Mouse (Mus musculus) forebrain, embryonic 10.5 days (tissue): ENCODE data around the gene Zfp658. TPM values are rescaled to one million over a fixed set of nuclear protein-coding genes. Genes with fewer than 3 reads are reported as not detected.

ENCODE experiments used
- DNase-seq: peaks from one replicate; pipeline ENCODE4 v3.0.0-alpha.2; 2017; ENCODE audit warnings: low spot score; ENCODE audit errors: extremely low spot score
- H3K27ac ChIP-seq: fragments of 300-500 bp; sonication (generic); 2 replicates; pipeline ENCODE4 v1.5.1; 2016; ENCODE audit warnings: mild to moderate bottlenecking
- H3K27me3 ChIP-seq: fragments of 300-500 bp; sonication (generic); 2 replicates; pipeline ENCODE4 v1.6.1; 2016; ENCODE audit warnings: mild to moderate bottlenecking; ENCODE audit not compliant: poor library complexity, severe bottlenecking
- H3K36me3 ChIP-seq: fragments of 300-500 bp; sonication (generic); replicated peaks from 2 replicates; pipeline ENCODE4 v1.6.1; 2016; ENCODE audit warnings: mild to moderate bottlenecking, moderate library complexity
- H3K4me1 ChIP-seq: fragments of 300-500 bp; sonication (generic); 2 replicates; pipeline ENCODE4 v1.6.1; 2016
- H3K4me3 ChIP-seq: fragments of 300-500 bp; sonication (generic); 2 replicates; pipeline ENCODE4 v1.5.1; 2016; ENCODE audit warnings: mild to moderate bottlenecking, moderate library complexity
- H3K9me3 ChIP-seq: fragments of 300-500 bp; sonication (generic); 2 replicates; pipeline ENCODE4 v1.6.1; 2016; ENCODE audit warnings: mild to moderate bottlenecking, moderate library complexity
- WGBS: fragments of 180-500 bp; shearing (Covaris S2); methylation state at CpG from one replicate; pipeline ENCODE4 v1.1.7; 2016; 5-methylcytosine and 5-hydroxymethylcytosine counted together
- polyA plus RNA-seq: library from polyadenylated mRNA; unstranded; fragments of >200 nt; fragmentation: Nextera tagmentation; extraction: Ambion mirVana; gene quantifications from 2 replicates; pipeline ENCODE4 v1.2.1, GENCODE M21; 2016

The Zfp658 gene
- polyA plus RNA-seq, 1 experiment from 2014 or later = 4.8 TPM

DNA sequence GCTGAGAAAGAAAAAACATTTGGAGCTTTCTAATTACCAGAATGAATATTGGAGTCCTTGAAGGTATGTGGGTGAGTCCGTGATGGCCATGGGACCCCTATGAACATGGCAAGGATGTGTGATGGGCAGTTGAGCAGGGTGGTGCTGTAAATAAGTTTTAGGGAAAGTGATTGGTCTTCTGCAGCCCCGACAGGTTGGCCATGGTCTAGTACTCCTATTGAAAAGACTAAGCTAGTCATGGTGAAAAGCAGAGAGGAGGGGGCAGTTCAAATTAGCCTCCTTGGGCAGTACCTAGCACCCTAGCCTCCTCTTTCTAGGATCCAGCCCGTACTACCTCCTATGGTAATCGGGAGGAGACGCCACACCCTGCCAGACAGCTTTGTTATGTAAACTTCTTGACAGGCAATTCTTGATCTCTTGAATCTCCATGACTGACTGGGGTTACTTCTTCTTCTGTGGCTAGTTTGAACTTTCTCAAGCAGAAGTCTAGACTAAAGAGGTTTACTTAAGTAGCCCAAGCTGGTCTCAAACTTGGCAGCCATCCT is 45.8 kb downstream of the Zfp658 start:
- Histone ChIP-seq H3K27ac (no peak overlapping the region), H3K4me1 (peaks cover 20% of the 10 kb centered on the region), H3K27me3 (no peaks in the 10 kb centered on the region), H3K4me3 (peak overlapping the region; percentile 66), H3K9me3 (no peaks in the 10 kb centered on the region), H3K36me3 (no peaks in the 10 kb centered on the region)
- 59% methylated on average over 5 of the region's 5 CpGs for WGBS
- DNase-seq = no peak

DNA sequence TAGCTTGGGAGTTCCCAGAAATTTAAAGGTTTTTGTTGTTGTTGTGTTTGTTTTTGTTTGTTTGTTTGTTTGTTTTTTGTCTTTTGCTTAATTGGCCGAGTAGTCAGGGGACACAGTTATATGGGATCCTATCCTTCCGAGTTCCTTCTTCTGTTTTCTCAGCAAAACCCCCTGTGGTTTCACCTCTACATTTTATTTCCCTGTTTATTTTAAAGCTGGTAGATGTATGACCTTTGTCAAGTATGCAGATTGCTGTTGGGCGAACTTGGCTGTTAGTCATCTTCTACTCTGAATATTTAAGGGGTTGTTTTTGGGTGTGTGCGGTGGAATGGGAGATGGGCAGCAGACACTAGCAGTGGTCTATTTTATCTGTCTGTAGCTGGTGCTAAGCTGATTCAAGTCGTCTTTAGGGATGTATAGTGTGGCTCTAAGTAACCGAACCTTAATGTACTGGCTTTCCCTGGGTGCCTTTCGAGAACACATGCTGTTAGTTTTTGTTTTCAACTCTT is 46.3 kb downstream of the Zfp658 start:
- Histone ChIP-seq H3K27me3 (no peaks in the 10 kb centered on the region), H3K36me3 (no peaks in the 10 kb centered on the region), H3K27ac (no peak overlapping the region), H3K4me3 (no peak overlapping the region), H3K9me3 (no peaks in the 10 kb centered on the region), H3K4me1 (peaks cover 16% of the 10 kb centered on the region)
- 83% methylated on average over 7 of the region's 7 CpGs for WGBS
- no peak for DNase-seq

DNA sequence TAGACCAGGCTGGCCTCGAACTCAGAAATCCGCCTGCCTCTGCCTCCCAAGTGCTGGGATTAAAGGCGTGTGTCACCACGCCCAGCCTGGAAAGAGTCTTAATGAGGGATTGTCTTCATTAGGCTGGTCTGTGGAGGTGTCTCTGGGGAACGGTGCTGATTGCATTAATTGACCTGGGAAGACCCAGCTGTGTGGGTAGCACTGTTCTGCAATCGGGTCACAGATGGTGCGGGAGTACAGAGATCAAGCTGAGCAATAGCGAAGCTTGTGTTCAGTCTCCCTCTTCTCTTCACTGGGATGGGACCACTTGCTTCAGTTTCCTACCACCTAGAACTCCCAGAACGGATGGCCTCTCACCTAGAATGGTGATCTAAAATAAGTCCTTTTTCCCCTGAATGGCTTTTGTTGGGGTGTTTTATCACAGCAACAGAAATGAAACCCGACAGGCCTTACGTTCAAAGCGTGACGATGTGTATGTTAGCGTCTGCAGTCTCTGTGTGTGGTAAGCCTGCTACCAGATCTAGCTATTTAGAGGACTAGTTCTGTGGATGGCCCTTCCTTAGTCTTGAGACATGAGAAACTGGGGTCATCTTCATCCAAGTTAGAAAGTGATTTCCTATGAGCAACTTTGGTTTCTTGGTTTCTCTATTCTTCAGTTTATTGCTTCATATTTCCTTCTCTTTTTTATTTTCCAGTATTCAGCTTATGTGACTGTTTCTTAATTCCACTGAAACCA is 51.9 kb downstream of the Zfp658 start:
- DNase-seq = no peak
- Histone ChIP-seq H3K4me1 (no peaks in the 10 kb centered on the region), H3K27ac (no peak overlapping the region), H3K27me3 (no peaks in the 10 kb centered on the region), H3K36me3 (0 out of 2 replicates have a peak, but pooled peaks cover 6% of the 10 kb centered on the region), H3K4me3 (no peak overlapping the region), H3K9me3 (no peaks in the 10 kb centered on the region)
- 93% methylated on average over 14 of the region's 14 CpGs for WGBS

DNA sequence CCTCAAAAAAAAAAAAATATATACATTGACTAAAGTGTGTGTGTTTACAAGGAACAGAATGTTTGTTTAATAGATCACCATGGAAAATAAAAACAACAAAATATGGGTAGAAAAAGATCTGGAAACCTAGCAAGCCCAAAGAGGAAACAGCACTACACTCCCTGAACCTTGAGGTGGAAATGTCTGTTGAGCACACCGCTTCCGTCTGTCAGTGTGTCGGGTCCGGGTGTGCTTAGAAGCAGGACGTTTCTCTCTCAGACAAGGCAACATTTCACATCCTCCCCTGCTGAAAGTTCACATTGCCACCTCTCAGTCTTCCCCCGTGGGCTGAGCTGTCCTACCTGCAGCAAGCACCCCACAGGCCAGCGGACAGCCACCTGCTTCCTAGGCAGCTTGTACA is 60.9 kb downstream of the Zfp658 start:
- 80% methylated on average over 7 of the region's 7 CpGs for WGBS
- Histone ChIP-seq H3K36me3 (no peaks in the 10 kb centered on the region), H3K4me1 (peaks cover 6% of the 10 kb centered on the region), H3K9me3 (no peaks in the 10 kb centered on the region), H3K4me3 (no peak overlapping the region), H3K27ac (no peak overlapping the region), H3K27me3 (no peaks in the 10 kb centered on the region)
- DNase-seq = no peak

DNA sequence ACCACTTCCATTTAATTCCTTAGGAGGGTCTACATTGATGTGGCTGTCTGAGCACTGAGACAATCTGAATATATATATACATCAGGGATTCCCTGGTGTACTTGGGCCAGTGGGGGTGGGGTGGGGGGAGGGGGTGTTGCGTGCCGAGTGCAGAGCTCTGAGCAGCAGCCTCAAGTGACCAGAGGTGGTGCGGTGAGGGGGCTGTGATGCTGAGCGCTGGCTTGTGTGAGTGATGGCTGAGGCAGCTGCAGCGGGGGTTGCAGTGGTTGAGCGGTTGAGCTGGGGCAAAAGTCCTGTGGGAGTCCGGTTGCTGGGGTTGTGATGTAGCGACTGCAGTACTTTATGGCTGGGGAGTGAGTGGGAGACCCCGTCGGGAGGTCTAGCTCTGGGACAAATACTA is 61.8 kb downstream of the Zfp658 start:
- Histone ChIP-seq H3K4me3 (no peak overlapping the region), H3K36me3 (no peaks in the 10 kb centered on the region), H3K27me3 (no peaks in the 10 kb centered on the region), H3K4me1 (peaks cover 6% of the 10 kb centered on the region), H3K27ac (no peak overlapping the region), H3K9me3 (no peaks in the 10 kb centered on the region)
- DNase-seq = peak; percentile 16
- WGBS = 18% methylated on average over 10 of the region's 10 CpGs

Other genes with a start within 250 kb of the Zfp658 start
- gene Zfp715, start 249.0 kb upstream of the Zfp658 start, polyA plus RNA-seq = 11.3 TPM in 2 replicates
- gene Siglecf, start 210.9 kb upstream of the Zfp658 start, polyA plus RNA-seq = 0.15 and 0.25 TPM in 2 replicates
- gene Siglecg, start 154.1 kb upstream of the Zfp658 start, polyA plus RNA-seq = 0.15 TPM in 1 of 2 replicates, not detected in the other
- not detected in 2 replicates for gene Lim2, start 134.6 kb upstream of the Zfp658 start, polyA plus RNA-seq
- gene Nkg7, start 125.2 kb upstream of the Zfp658 start, polyA plus RNA-seq = not detected in 2 replicates
- gene Cldnd2, start 121.5 kb upstream of the Zfp658 start, polyA plus RNA-seq = not detected in 2 replicates
- gene Etfb, start 118.2 kb upstream of the Zfp658 start, polyA plus RNA-seq = 249 TPM in 2 replicates
- gene Gm45233, start 118.1 kb upstream of the Zfp658 start, polyA plus RNA-seq = 0.31 and 0.50 TPM in 2 replicates
- 2.1 and 2.7 TPM in 2 replicates for gene Vsig10l, start 99.1 kb upstream of the Zfp658 start, polyA plus RNA-seq
- gene Iglon5, start 72.2 kb upstream of the Zfp658 start, polyA plus RNA-seq = 0.80 and 1.1 TPM in 2 replicates
- gene 4931406B18Rik, start 56.3 kb upstream of the Zfp658 start, polyA plus RNA-seq = not detected in 2 replicates
- 0.70 and 0.86 TPM in 2 replicates for gene Cd33, start 17.8 kb upstream of the Zfp658 start, polyA plus RNA-seq
- gene Zfp719, start 17.4 kb downstream of the Zfp658 start, polyA plus RNA-seq = 14.6 and 15.3 TPM in 2 replicates
- 1.5 and 2.3 TPM in 2 replicates for gene Zfp819, start 44.9 kb downstream of the Zfp658 start, polyA plus RNA-seq
- not detected in 2 replicates for gene Ceacam18, start 72.5 kb downstream of the Zfp658 start, polyA plus RNA-seq
- gene Siglece, start 97.9 kb downstream of the Zfp658 start, polyA plus RNA-seq = 0.21 and 0.22 TPM in 2 replicates
- 15.7 and 18.4 TPM in 2 replicates for gene Ctu1, start 109.8 kb downstream of the Zfp658 start, polyA plus RNA-seq
- not detected in 2 replicates for gene Klk14, start 128.2 kb downstream of the Zfp658 start, polyA plus RNA-seq
- 0.29 and 0.64 TPM in 2 replicates for gene Klk13, start 150.3 kb downstream of the Zfp658 start, polyA plus RNA-seq
- not detected in 2 replicates for gene Klk12, start 206.6 kb downstream of the Zfp658 start, polyA plus RNA-seq
- 0.11 TPM in 1 of 2 replicates, not detected in the other for gene Klk11, start 212.3 kb downstream of the Zfp658 start, polyA plus RNA-seq
- gene Klk10, start 218.8 kb downstream of the Zfp658 start, polyA plus RNA-seq = 0.11 and 0.43 TPM in 2 replicates
- not detected in 2 replicates for gene Klk9, start 229.6 kb downstream of the Zfp658 start, polyA plus RNA-seq
- 12.6 and 12.8 TPM in 2 replicates for gene Klk8, start 235.3 kb downstream of the Zfp658 start, polyA plus RNA-seq
- not detected in 2 replicates for gene Klk7, start 249.0 kb downstream of the Zfp658 start, polyA plus RNA-seq